Mouse (Mus musculus) liver, embryonic 12.5 days (tissue): ENCODE measurements around the gene Gm2832. TPM values are rescaled to one million over a fixed set of nuclear protein-coding genes. Genes with fewer than 3 reads are reported as not detected.
"Not testable (repeated sequence)": the region's sequence is repeated elsewhere in the genome, so short reads cannot be mapped to it uniquely, and the experiment has no call there.

ENCODE experiments used
- ATAC-seq: fragments of 200-750 bp; cut with Nextera tagmentation; 2 replicates; pipeline ENCODE4 v1.8.0; 2017; ENCODE audit warnings: moderate number of reproducible peaks, mild to moderate bottlenecking, moderate library complexity
- H3K27ac ChIP-seq: fragments of 300-500 bp; sonication (generic); 2 replicates; pipeline ENCODE4 v1.5.1; 2016; ENCODE audit warnings: mild to moderate bottlenecking
- H3K27me3 ChIP-seq: fragments of 300-500 bp; sonication (generic); replicated peaks from 2 replicates; pipeline ENCODE4 v1.6.1; 2016; ENCODE audit warnings: mild to moderate bottlenecking, moderate library complexity
- H3K36me3 ChIP-seq: fragments of 300-500 bp; sonication (generic); 2 replicates; pipeline ENCODE4 v1.6.1; 2016; ENCODE audit warnings: mild to moderate bottlenecking, moderate library complexity
- H3K4me1 ChIP-seq: fragments of 300-500 bp; sonication (generic); 2 replicates; pipeline ENCODE4 v1.6.1; 2016
- H3K4me2 ChIP-seq: fragments of 300-500 bp; sonication (generic); 2 replicates; pipeline ENCODE4 v1.6.1; 2016; ENCODE audit warnings: mild to moderate bottlenecking, moderate library complexity
- H3K4me3 ChIP-seq: fragments of 300-500 bp; sonication (generic); 2 replicates; pipeline ENCODE4 v1.5.1; 2016; ENCODE audit warnings: mild to moderate bottlenecking, moderate library complexity
- H3K9ac ChIP-seq: fragments of 300-500 bp; sonication (generic); 2 replicates; pipeline ENCODE4 v1.6.1; 2016; ENCODE audit warnings: mild to moderate bottlenecking, moderate library complexity
- H3K9me3 ChIP-seq: fragments of 300-500 bp; sonication (generic); replicated peaks from 2 replicates; pipeline ENCODE4 v1.6.1; 2016; ENCODE audit warnings: mild to moderate bottlenecking, moderate library complexity
- WGBS: fragments of 180-500 bp; shearing (Covaris S2); methylation state at CpG from one replicate; pipeline ENCODE4 v1.1.7; 2016; ENCODE audit not compliant: insufficient replicate concordance; 5-methylcytosine and 5-hydroxymethylcytosine counted together
- polyA plus RNA-seq: library from polyadenylated mRNA; unstranded; fragments of >200 nt; fragmentation: Nextera tagmentation; extraction: Ambion mirVana; gene quantifications from 2 replicates; pipeline ENCODE4 v1.2.1, GENCODE M21; 2016

The Gm2832 gene
- not detected in 2 replicates for polyA plus RNA-seq

GRCm38 (mm10) chr14:41278505-41278904, at the start of gene Gm2832:
Gene Gm2832 (plus strand): TSS chr14:41278805.
- H3K36me3 ChIP-seq, H3K9ac ChIP-seq, H3K27ac ChIP-seq, ATAC-seq, H3K4me2 ChIP-seq, H3K27me3 ChIP-seq, H3K4me1 ChIP-seq, H3K4me3 ChIP-seq, H3K9me3 ChIP-seq: not testable (repeated sequence)
- whole genome bisulfite sequencing, result 66% methylated on average over 2 of the region's 3 CpGs

GRCm38 (mm10) chr14:41263296-41263695, 15.3 kb upstream of the Gm2832 start:
- H3K27ac ChIP-seq, H3K9me3 ChIP-seq, ATAC-seq, H3K27me3 ChIP-seq, H3K4me1 ChIP-seq, H3K9ac ChIP-seq, H3K4me3 ChIP-seq, H3K4me2 ChIP-seq, H3K36me3 ChIP-seq: not testable (repeated sequence)
- 33% methylated on average over 4 of the region's 4 CpGs for WGBS

GRCm38 (mm10) chr14:41263853-41264755, 14.5 kb upstream of the Gm2832 start:
- H3K9me3 ChIP-seq, H3K36me3 ChIP-seq, H3K4me2 ChIP-seq, H3K4me3 ChIP-seq, H3K27ac ChIP-seq, H3K4me1 ChIP-seq, H3K27me3 ChIP-seq, ATAC-seq, H3K9ac ChIP-seq: not testable (repeated sequence)
- WGBS, result 4% methylated on average over 26 of the region's 29 CpGs

GRCm38 (mm10) chr14:41264756-41265566, 13.6 kb upstream of the Gm2832 start:
- not testable (repeated sequence) for ATAC-seq, H3K4me1 ChIP-seq, H3K27ac ChIP-seq, H3K27me3 ChIP-seq, H3K36me3 ChIP-seq, H3K4me3 ChIP-seq, H3K9me3 ChIP-seq, H3K9ac ChIP-seq
- H3K4me2 ChIP-seq, result peak overlapping the region; percentile 37
- under 1% methylated on average over 29 of the region's 36 CpGs for WGBS

GRCm38 (mm10) chr14:41285965-41286364, 7.4 kb downstream of the Gm2832 start:
- H3K9ac ChIP-seq, H3K9me3 ChIP-seq, H3K27ac ChIP-seq, H3K4me1 ChIP-seq, H3K4me2 ChIP-seq, H3K4me3 ChIP-seq, H3K27me3 ChIP-seq, H3K36me3 ChIP-seq, ATAC-seq: not testable (repeated sequence)
- 0% methylated on average over 1 of the region's 1 CpGs for WGBS

Other genes starting within 250 kb of the Gm2832 start
- not detected in 2 replicates for gene Dydc2, start 209.6 kb upstream of the Gm2832 start, polyA plus RNA-seq
- gene Dydc1, start 205.9 kb upstream of the Gm2832 start, polyA plus RNA-seq, result not detected in 2 replicates
- gene Mat1a, start 173.8 kb upstream of the Gm2832 start, polyA plus RNA-seq, result 0.54 and 0.55 TPM in 2 replicates
- gene Sftpa1, start 147.0 kb upstream of the Gm2832 start, polyA plus RNA-seq, result not detected in 2 replicates
- 9.2 and 9.9 TPM in 2 replicates for gene Mbl1, start 127.3 kb upstream of the Gm2832 start, polyA plus RNA-seq
- 0.17 TPM in 1 of 2 replicates, not detected in the other for gene Sftpd, start 93.7 kb upstream of the Gm2832 start, polyA plus RNA-seq
- not detected in 2 replicates for gene Gm5798, start 69.8 kb downstream of the Gm2832 start, polyA plus RNA-seq
- not detected in 2 replicates for gene Gm7945, start 107.6 kb downstream of the Gm2832 start, polyA plus RNA-seq
- gene Gm6482, start 129.5 kb downstream of the Gm2832 start, polyA plus RNA-seq, result not detected in 2 replicates
- gene Gm7954, start 174.7 kb downstream of the Gm2832 start, polyA plus RNA-seq, result not detected in 2 replicates
- gene Gm3486, start 210.7 kb downstream of the Gm2832 start, polyA plus RNA-seq, result not detected in 2 replicates